Mouse (Mus musculus): ENCODE measurements at regions not wholly inside any gene's neighbourhood (a gene's known extent, or its start where the extent isn't known, plus 50 kb on each side); places are given as distances from the start of the nearest gene placed in this dataset.
"Not testable (repeated sequence)": the region's sequence is repeated elsewhere in the genome, so short reads cannot be mapped to it uniquely, and the experiment has no call there.

DNA sequence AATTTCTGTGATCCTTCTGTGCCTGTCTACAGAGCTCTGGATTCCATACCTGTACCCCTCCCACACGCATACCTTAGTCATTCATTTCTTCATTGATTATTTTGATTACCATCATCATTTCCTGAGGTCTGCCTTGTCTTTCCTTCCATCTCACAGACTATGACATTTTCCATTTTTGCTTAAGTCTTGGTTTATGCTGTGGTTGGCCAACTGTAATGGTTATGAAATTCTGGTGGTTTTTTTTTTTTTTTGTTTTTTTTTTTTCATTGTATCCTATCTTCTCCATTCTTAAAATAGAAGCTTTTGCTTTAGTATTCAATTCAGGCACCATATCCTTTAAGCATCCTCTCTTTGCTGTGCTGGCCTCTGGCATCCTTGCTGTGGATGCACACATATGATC lies 227.4 kb downstream of the Gm15319 start:
- WGBS (ENCODE audit: insufficient replicate concordance): no CpG with 5 or more reads among the region's 1 CpGs
- not testable (repeated sequence) for H3K9me3 ChIP-seq (replicated peaks); H3K4me1 ChIP-seq (replicated peaks); H3K9ac ChIP-seq; H3K27ac ChIP-seq (replicated peaks); H3K4me3 ChIP-seq (replicated peaks); H3K36me3 ChIP-seq (replicated peaks); H3K4me2 ChIP-seq; H3K27me3 ChIP-seq; ATAC-seq (ENCODE audit: insufficient read depth)

DNA sequence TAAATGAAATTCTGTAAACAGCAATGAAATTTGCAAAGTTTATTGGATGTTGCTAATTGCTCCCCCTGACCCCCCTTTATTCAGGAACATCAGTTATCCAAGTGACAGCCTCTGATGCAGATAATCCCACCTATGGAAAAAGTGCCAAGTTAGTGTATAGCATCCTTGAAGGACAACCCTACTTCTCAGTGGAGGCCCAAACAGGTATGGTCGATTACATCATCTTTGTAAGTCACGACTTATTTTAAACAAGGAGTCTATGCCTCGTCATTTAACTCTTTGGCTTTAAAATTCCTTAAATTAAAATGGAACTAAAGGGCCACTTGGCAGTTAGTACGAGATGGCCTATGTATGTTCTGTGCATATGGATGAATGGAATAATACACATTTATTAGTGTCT lies 217.6 kb downstream of the Gm15319 start:
- H3K4me3 ChIP-seq (replicated peaks); H3K9ac ChIP-seq; H3K4me1 ChIP-seq (replicated peaks); ATAC-seq (ENCODE audit: insufficient read depth); H3K36me3 ChIP-seq (replicated peaks); H3K9me3 ChIP-seq (replicated peaks); H3K27me3 ChIP-seq; H3K27ac ChIP-seq (replicated peaks); H3K4me2 ChIP-seq: not testable (repeated sequence)
- 66% methylated on average over 4 of the region's 4 CpGs for WGBS (ENCODE audit: insufficient replicate concordance)

DNA sequence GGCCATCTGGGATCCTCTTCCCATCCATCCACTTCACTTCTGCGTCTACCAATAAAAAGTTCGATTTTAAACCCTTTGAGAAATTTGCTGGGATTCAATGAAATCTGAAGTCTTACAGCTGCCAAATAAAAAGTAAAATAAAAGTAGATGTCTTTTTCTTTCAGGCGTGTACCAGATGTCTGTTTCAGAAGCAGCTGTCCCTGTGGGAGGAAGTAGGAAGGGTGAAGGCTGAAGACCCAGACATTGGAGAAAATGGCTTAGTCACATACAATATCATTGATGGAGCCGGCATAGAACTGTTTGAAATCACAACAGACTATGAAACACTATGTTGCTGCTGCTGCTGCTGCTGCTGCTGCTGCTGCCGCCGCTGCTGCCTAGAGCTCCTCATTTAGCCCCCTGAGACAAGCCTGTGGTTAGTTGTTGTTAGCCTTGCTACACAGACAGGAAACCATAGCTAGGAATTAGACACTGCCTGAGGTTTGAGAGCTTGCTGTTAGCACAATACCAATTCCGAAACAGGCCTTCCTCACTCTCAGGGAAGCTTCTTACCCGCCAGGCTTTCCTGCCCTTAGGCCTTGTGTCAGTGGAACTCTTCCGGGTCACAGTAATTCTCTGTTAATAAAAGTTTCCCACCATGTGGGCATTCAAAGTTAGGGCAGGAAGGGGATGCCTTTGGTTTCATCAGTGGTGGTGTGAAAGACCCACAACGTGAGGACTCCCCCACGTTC lies 211.5 kb downstream of the Gm15319 start:
- H3K36me3 ChIP-seq (replicated peaks); H3K4me2 ChIP-seq; H3K9ac ChIP-seq; H3K4me3 ChIP-seq (replicated peaks); H3K9me3 ChIP-seq (replicated peaks); H3K27ac ChIP-seq (replicated peaks); H3K27me3 ChIP-seq; H3K4me1 ChIP-seq (replicated peaks); ATAC-seq (ENCODE audit: insufficient read depth): not testable (repeated sequence)
- WGBS (ENCODE audit: insufficient replicate concordance): 73% methylated on average over 9 of the region's 11 CpGs

DNA sequence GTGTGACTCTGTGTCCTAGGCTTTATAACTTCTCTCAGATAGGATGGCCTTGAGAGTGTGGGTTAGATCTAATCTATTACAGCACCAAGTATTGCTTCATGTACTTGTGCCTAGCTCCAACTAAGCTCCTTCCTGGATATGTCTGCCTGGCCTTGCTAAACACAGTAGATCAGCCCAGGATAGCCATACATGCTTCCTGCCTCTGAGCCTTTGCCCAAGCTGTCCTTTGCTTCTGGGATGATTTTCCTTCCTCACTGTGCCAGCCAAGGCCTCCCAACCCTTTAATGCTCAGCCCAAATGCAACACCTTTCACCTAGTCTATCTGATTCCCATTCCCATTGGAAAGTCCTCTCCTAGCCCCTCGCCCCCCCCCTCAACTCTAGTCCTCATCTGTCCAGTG lies 208.9 kb downstream of the Gm15319 start:
- not testable (repeated sequence) for H3K4me3 ChIP-seq (replicated peaks); H3K36me3 ChIP-seq (replicated peaks); H3K9ac ChIP-seq; H3K9me3 ChIP-seq (replicated peaks); H3K4me2 ChIP-seq; H3K4me1 ChIP-seq (replicated peaks); H3K27me3 ChIP-seq; H3K27ac ChIP-seq (replicated peaks); ATAC-seq (ENCODE audit: insufficient read depth)
- WGBS (ENCODE audit: insufficient replicate concordance): 86% methylated on average over 1 of the region's 1 CpGs
